In genomic region chr11:96133239-96133865, GRCm38 (mm10) we compare ENCODE assay signal across 8 mouse cellular contexts. TPM values are rescaled to one million over a fixed set of nuclear protein-coding genes. Genes with fewer than 3 reads are reported as not detected.
A peak's percentile ranks its signal among the peaks of the same experiment; 100 is the strongest.
DNase-seq lines count a peak whose midpoint lies in the region; ATAC-seq and TF ChIP-seq lines count a peak whose summit lies in the region.

Gene Ttll6 (plus strand): TSS chr11:96133786.

- no peak for ATAC-seq in Patski
- ATAC-seq in heart, embryonic 14.5 days (ENCODE audit: insufficient number of reproducible peaks, insufficient read depth, low FRiP score, low read depth): no peak
- no peak for ATAC-seq in kidney, postnatal 0 days (replicated peaks; ENCODE audit: low FRiP score, low read depth)
- ATAC-seq in liver, embryonic 14.5 days (ENCODE audit: insufficient read depth): no peak
- ATAC-seq in neural tube, embryonic 12.5 days (ENCODE audit: low FRiP score, low read depth): no peak

- in situ Hi-C loops in Patski (cut with MboI; ENCODE audit: low pct_unique_long_range_greater_than_20kb): loop anchor here (5.0 kb wide), 1 partner anchor 41 kb away; no protein-coding TSS in a partner anchor

- peak within 1 kb of the TSS in 1 of 2 experiments; percentile 4; a peak in 1 of 4 replicates for H3K4me3 ChIP-seq in heart, embryonic 14.5 days (ENCODE audit: control insufficient read depth in 1 of 2, insufficient read depth in 1 of 2, low read depth in 1 of 2, low read length in 2 of 2)
- no peak within 1 kb of the TSS for H3K4me3 ChIP-seq in kidney, postnatal 0 days (replicated peaks; ENCODE audit: low read depth, low read length)
- no peak within 1 kb of the TSS for H3K4me3 ChIP-seq in liver, embryonic 14.5 days (ENCODE audit: insufficient read depth in 1 of 2, low read depth in 2 of 2, low read length in 2 of 2)
- H3K4me3 ChIP-seq in neural tube, embryonic 12.5 days: no peak within 1 kb of the TSS

- POLR2A ChIA-PET in Patski (lab: Charles Lee): interaction anchor here (0.6 kb wide), 1 partner anchor 463 kb away, joined by 6 read pairs; no protein-coding TSS in a partner anchor

- no peaks in the 10 kb centered on the region for H3K9me3 ChIP-seq in heart, embryonic 14.5 days (ENCODE audit: control insufficient read depth, low read length)
- no peaks in the 10 kb centered on the region for H3K9me3 ChIP-seq in kidney, postnatal 0 days (replicated peaks; ENCODE audit: low read length)
- H3K9me3 ChIP-seq in liver, embryonic 14.5 days (ENCODE audit: control insufficient read depth, low read length): no peaks in the 10 kb centered on the region
- no peaks in the 10 kb centered on the region for H3K9me3 ChIP-seq in neural tube, embryonic 12.5 days

- H3K36me3 ChIP-seq in heart, embryonic 14.5 days (ENCODE audit: control insufficient read depth, insufficient read depth, low read length): no peaks in the 10 kb centered on the region
- no peaks in the 10 kb centered on the region for H3K36me3 ChIP-seq in kidney, postnatal 0 days (ENCODE audit: insufficient read depth, low read length)
- H3K36me3 ChIP-seq in liver, embryonic 14.5 days (replicated peaks; ENCODE audit: control insufficient read depth, insufficient read depth, low read depth): no peaks in the 10 kb centered on the region
- no peaks in the 10 kb centered on the region for H3K36me3 ChIP-seq in neural tube, embryonic 12.5 days

- peak within 1 kb of the TSS; percentile 44 for H3K4me2 ChIP-seq in heart, embryonic 14.5 days (ENCODE audit: low read length)
- H3K4me2 ChIP-seq in kidney, postnatal 0 days (ENCODE audit: low read length): peak within 1 kb of the TSS; percentile 41
- H3K4me2 ChIP-seq in liver, embryonic 14.5 days (ENCODE audit: low read depth): 0 out of 2 replicates have a peak within 1 kb of the TSS, but pooled peaks have one; percentile 9
- peak within 1 kb of the TSS; percentile 45 for H3K4me2 ChIP-seq in neural tube, embryonic 12.5 days (replicated peaks)

- H3K9ac ChIP-seq in heart, embryonic 14.5 days (ENCODE audit: low read length): no peak within 1 kb of the TSS
- H3K9ac ChIP-seq in kidney, postnatal 0 days (ENCODE audit: low read depth, low read length): no peak within 1 kb of the TSS
- no peak within 1 kb of the TSS for H3K9ac ChIP-seq in liver, embryonic 14.5 days (replicated peaks)
- no peak within 1 kb of the TSS for H3K9ac ChIP-seq in neural tube, embryonic 12.5 days

- H3K27ac ChIP-seq in heart, embryonic 14.5 days (replicated peaks in 1 of 2; ENCODE audit: control insufficient read depth in 1 of 2, insufficient read depth in 1 of 2, low read depth in 2 of 2, low read length in 2 of 2): no peak within 1 kb of the TSS
- H3K27ac ChIP-seq in kidney, postnatal 0 days: no peak within 1 kb of the TSS
- H3K27ac ChIP-seq in liver, embryonic 14.5 days: no peak within 1 kb of the TSS
- H3K27ac ChIP-seq in neural tube, embryonic 12.5 days: no peak within 1 kb of the TSS

- peak; percentile 74 for DNase-seq in 3T3-L1 (ENCODE audit: low read depth, low spot score)
- no peak for DNase-seq in Patski (ENCODE audit: low read depth, low spot score)
- peak; percentile 48 for DNase-seq in cerebellum, postnatal 4 days (ENCODE audit: low spot score in 2 of 2)
- peak; percentile 87 for DNase-seq in kidney, postnatal 0 days (ENCODE audit: low spot score)
- peak; percentile 9 to 31 (median 24) for DNase-seq in liver, embryonic 14.5 days (ENCODE audit: low read depth in 3 of 3, low spot score in 3 of 3)
- DNase-seq in thymus, postnatal 4 days: peak; percentile 74

- 18% methylated on average over 16 of the region's 16 CpGs for WGBS in heart, embryonic 14.5 days
- 19% methylated on average over 16 of the region's 16 CpGs for WGBS in kidney, postnatal 0 days
- 18% methylated on average over 16 of the region's 16 CpGs for WGBS in liver, embryonic 14.5 days (ENCODE audit: insufficient replicate concordance)
- WGBS in neural tube, embryonic 12.5 days: 24% methylated on average over 16 of the region's 16 CpGs

- TF ChIP-seq CTCF in Patski (IDR thresholded peaks at IDR 0.05): peak; percentile 97
- peak; percentile 80 for TF ChIP-seq CTCF in kidney, postnatal 0 days (IDR thresholded peaks at IDR 0.05; ENCODE audit: low read depth)
- peak; percentile 85 for TF ChIP-seq CTCF in liver, embryonic 14.5 days (IDR thresholded peaks at IDR 0.05; ENCODE audit: low read depth)

- CTCF ChIA-PET in Patski (lab: Charles Lee): interaction anchor here (0.6 to 1.7 kb wide), 12 partner anchors 9 to 172 kb away, joined by 3 to 7 read pairs (median 4); partner anchors contain the start of genes Calcoco2 and Ube2z

- peaks cover 0 to 2% of the 10 kb centered on the region in 2 experiments; a peak in 1 of 4 replicates for H3K4me1 ChIP-seq in heart, embryonic 14.5 days (ENCODE audit: control insufficient read depth in 2 of 2, insufficient read depth in 2 of 2, low read length in 2 of 2)
- H3K4me1 ChIP-seq in kidney, postnatal 0 days (replicated peaks; ENCODE audit: insufficient read depth, low read length): no peaks in the 10 kb centered on the region; the same call in 1 of the 2 replicates
- H3K4me1 ChIP-seq in liver, embryonic 14.5 days (replicated peaks; ENCODE audit: control insufficient read depth in 2 of 2, insufficient read depth in 2 of 2, low read length in 1 of 2): peaks cover 0 to 4% of the 10 kb centered on the region in 2 experiments; a peak in 2 of 4 replicates
- peaks cover 7% of the 10 kb centered on the region; the same call in 1 of the 2 replicates for H3K4me1 ChIP-seq in neural tube, embryonic 12.5 days

- H3K27me3 ChIP-seq in Patski: no peaks in the 10 kb centered on the region
- H3K27me3 ChIP-seq in heart, embryonic 14.5 days (ENCODE audit: control insufficient read depth, insufficient read depth, low read length): peaks cover 33% of the 10 kb centered on the region
- H3K27me3 ChIP-seq in kidney, postnatal 0 days (ENCODE audit: insufficient read depth, low read length): 0 out of 2 replicates have a peak, but pooled peaks cover 7% of the 10 kb centered on the region
- H3K27me3 ChIP-seq in liver, embryonic 14.5 days (ENCODE audit: control insufficient read depth, insufficient read depth, low read length): no peaks in the 10 kb centered on the region; the same call in 1 of the 2 replicates
- H3K27me3 ChIP-seq in neural tube, embryonic 12.5 days (replicated peaks): peaks cover 3% of the 10 kb centered on the region; the same call in 1 of the 2 replicates

- no peak for TF ChIP-seq EP300 in liver, embryonic 14.5 days (IDR thresholded peaks at IDR 0.05; ENCODE audit: low read depth)

RNA-seq across cellular contexts. Expression of gene Ttll6, which starts in this region (rescaled TPM):
- polyA plus RNA-seq in Patski (2021): 0.13 TPM
- not detected in 2 replicates for polyA plus RNA-seq in heart, embryonic 14.5 days (2014; fragmentation: Nextera tagmentation; extraction: Ambion mirVana)
- polyA plus RNA-seq in kidney, postnatal 0 days (2015; fragmentation: Nextera tagmentation; extraction: Ambion mirVana): 0.04 TPM in 1 of 2 replicates, not detected in the other
- 0.05 TPM in 1 of 2 replicates, not detected in the other for polyA plus RNA-seq in liver, embryonic 14.5 days (2012; rRNA removed)
- polyA plus RNA-seq in liver, embryonic 14.5 days (2014; fragmentation: Nextera tagmentation; extraction: Ambion mirVana): not detected in 2 replicates
- not detected in 2 replicates for polyA plus RNA-seq in neural tube, embryonic 12.5 days (2016; fragmentation: Nextera tagmentation; extraction: Ambion mirVana)

Comparison
In these comparisons a context has a peak if more than half of its experiments do, and no peak if none do; other contexts are left out.
1. Peak in DNase-seq and H3K4me2 ChIP-seq in kidney, postnatal 0 days; RNA of the gene not detected or under 1 TPM.
2. Peak in DNase-seq and H3K4me2 ChIP-seq in liver, embryonic 14.5 days; RNA of the gene not detected or under 1 TPM.